Mouse (Mus musculus): Measurements from ENCODE around the gene Tbxas1.
A peak's percentile ranks its signal among the peaks of the same experiment; 100 is the strongest.

Tbxas1 gene

GRCm38 (mm10) chr6:38921810-38922116 lies 46.6 kb downstream of the Tbxas1 start:
- no peak for DNase-seq (ENCODE audit: low read depth, low spot score)

GRCm38 (mm10) chr6:38922517-38922916 lies 47.3 kb downstream of the Tbxas1 start:
- DNase-seq (ENCODE audit: low read depth, low spot score), result no peak

- no peak for DNase-seq (ENCODE audit: low read depth, low spot score)
These were observed 48.2 kb downstream of the Tbxas1 start for GRCm38 (mm10) chr6:38923450-38923849.

GRCm38 (mm10) chr6:38923870-38924817 lies 48.9 kb downstream of the Tbxas1 start:
- no peak for DNase-seq (ENCODE audit: low read depth, low spot score)

GRCm38 (mm10) chr6:38925719-38926118 lies 50.5 kb downstream of the Tbxas1 start:
- peak; percentile 37 for DNase-seq (ENCODE audit: low read depth, low spot score)

- DNase-seq (ENCODE audit: low read depth, low spot score), result peak; percentile 17
These were observed 51.1 kb downstream of the Tbxas1 start for GRCm38 (mm10) chr6:38926135-38926962.

GRCm38 (mm10) chr6:38926963-38927361 lies 51.8 kb downstream of the Tbxas1 start:
- no peak for DNase-seq (ENCODE audit: low read depth, low spot score)

- no peak for DNase-seq (ENCODE audit: low read depth, low spot score)
These were observed 53.3 kb downstream of the Tbxas1 start for GRCm38 (mm10) chr6:38928489-38928888.

- no peak for DNase-seq (ENCODE audit: low read depth, low spot score)
These were observed 60.8 kb downstream of the Tbxas1 start for GRCm38 (mm10) chr6:38936009-38936408.

GRCm38 (mm10) chr6:38938421-38938820 lies 63.2 kb downstream of the Tbxas1 start:
- no peak for DNase-seq (ENCODE audit: low read depth, low spot score)

GRCm38 (mm10) chr6:38939096-38939495 lies 63.9 kb downstream of the Tbxas1 start:
- DNase-seq (ENCODE audit: low read depth, low spot score), result no peak

GRCm38 (mm10) chr6:38941016-38941415 lies 65.8 kb downstream of the Tbxas1 start:
- DNase-seq (ENCODE audit: low read depth, low spot score), result no peak

- DNase-seq (ENCODE audit: low read depth, low spot score), result no peak
These were observed 67.6 kb downstream of the Tbxas1 start for GRCm38 (mm10) chr6:38942771-38943170.

- DNase-seq (ENCODE audit: low read depth, low spot score), result no peak
These were observed 69.2 kb downstream of the Tbxas1 start for GRCm38 (mm10) chr6:38944392-38944791.

- DNase-seq (ENCODE audit: low read depth, low spot score), result no peak
These were observed 69.6 kb downstream of the Tbxas1 start for GRCm38 (mm10) chr6:38944826-38945225.

- DNase-seq (ENCODE audit: low read depth, low spot score), result no peak
These were observed 70.5 kb downstream of the Tbxas1 start for GRCm38 (mm10) chr6:38945681-38946080.

- no peak for DNase-seq (ENCODE audit: low read depth, low spot score)
These were observed 72.1 kb downstream of the Tbxas1 start for GRCm38 (mm10) chr6:38947282-38947681.

- DNase-seq (ENCODE audit: low read depth, low spot score), result no peak
These were observed 74.5 kb downstream of the Tbxas1 start for GRCm38 (mm10) chr6:38949683-38950161.

GRCm38 (mm10) chr6:38950341-38950740 lies 75.1 kb downstream of the Tbxas1 start:
- DNase-seq (ENCODE audit: low read depth, low spot score), result no peak

GRCm38 (mm10) chr6:38950838-38951237 lies 75.6 kb downstream of the Tbxas1 start:
- DNase-seq (ENCODE audit: low read depth, low spot score), result no peak

- no peak for DNase-seq (ENCODE audit: low read depth, low spot score)
These were observed 81.4 kb downstream of the Tbxas1 start for GRCm38 (mm10) chr6:38956641-38957040.

GRCm38 (mm10) chr6:38957246-38957645 lies 82.0 kb downstream of the Tbxas1 start:
- no peak for DNase-seq (ENCODE audit: low read depth, low spot score)
